Mouse (Mus musculus) intestine, embryonic 16.5 days (tissue): ENCODE measurements around the gene Camk1. TPM values are rescaled to one million over a fixed set of nuclear protein-coding genes. Genes with fewer than 3 reads are reported as not detected.

Source experiments
- ATAC-seq: fragments of 200-750 bp; cut with Nextera tagmentation; 2 replicates; pipeline ENCODE4 v1.8.0; 2017; ENCODE audit warnings: moderate TSS enrichment, moderate library complexity
- H3K27ac ChIP-seq: fragments of 300-500 bp; sonication (generic); 2 replicates; pipeline ENCODE4 v1.5.1; 2014; ENCODE audit warnings: mild to moderate bottlenecking, low read length
- H3K27me3 ChIP-seq: fragments of 300-500 bp; sonication (generic); replicated peaks from 2 replicates; pipeline ENCODE4 v1.6.1; 2014; ENCODE audit warnings: low read length, control low read depth, mixed read lengths; ENCODE audit not compliant: control insufficient read depth, insufficient read depth
- H3K36me3 ChIP-seq: fragments of 300-500 bp; sonication (generic); 2 replicates; pipeline ENCODE4 v1.6.1; 2014; ENCODE audit warnings: low read length, control low read depth; ENCODE audit not compliant: control insufficient read depth, insufficient read depth
- H3K4me1 ChIP-seq: fragments of 300-500 bp; sonication (generic); 2 replicates; pipeline ENCODE4 v1.6.1; 2014; ENCODE audit warnings: low read length, control low read depth, mixed read lengths; ENCODE audit not compliant: control insufficient read depth, insufficient read depth
- H3K4me2 ChIP-seq: fragments of 300-500 bp; sonication (generic); 2 replicates; pipeline ENCODE4 v1.6.1; 2014; ENCODE audit warnings: low read depth, low read length, control low read depth
- H3K4me3 ChIP-seq: fragments of 300-500 bp; sonication (generic); 2 replicates; pipeline ENCODE4 v1.5.1; 2014; ENCODE audit warnings: mild to moderate bottlenecking, low read length
- H3K9ac ChIP-seq: fragments of 300-500 bp; sonication (generic); 2 replicates; pipeline ENCODE4 v1.6.1; 2014; ENCODE audit warnings: low read depth, low read length
- H3K9me3 ChIP-seq: fragments of 300-500 bp; sonication (generic); 2 replicates; pipeline ENCODE4 v1.6.1; 2016; ENCODE audit warnings: low read length, control low read depth; ENCODE audit not compliant: control insufficient read depth
- WGBS: fragments of 180-500 bp; shearing (Covaris S2); extraction: QIAGEN DNeasy Blood & Tissue Kit; methylation state at CpG from one replicate; pipeline ENCODE4 v1.1.7; 2014; 5-methylcytosine and 5-hydroxymethylcytosine counted together
- polyA plus RNA-seq: library from polyadenylated mRNA; unstranded; fragments of >200 nt; fragmentation: Nextera tagmentation; extraction: Ambion mirVana; gene quantifications from 2 replicates; pipeline ENCODE4 v1.2.1, GENCODE M21; 2015

Camk1 gene
- polyA plus RNA-seq, 1 experiment from 2014 or later, result 66.8 TPM

DNA sequence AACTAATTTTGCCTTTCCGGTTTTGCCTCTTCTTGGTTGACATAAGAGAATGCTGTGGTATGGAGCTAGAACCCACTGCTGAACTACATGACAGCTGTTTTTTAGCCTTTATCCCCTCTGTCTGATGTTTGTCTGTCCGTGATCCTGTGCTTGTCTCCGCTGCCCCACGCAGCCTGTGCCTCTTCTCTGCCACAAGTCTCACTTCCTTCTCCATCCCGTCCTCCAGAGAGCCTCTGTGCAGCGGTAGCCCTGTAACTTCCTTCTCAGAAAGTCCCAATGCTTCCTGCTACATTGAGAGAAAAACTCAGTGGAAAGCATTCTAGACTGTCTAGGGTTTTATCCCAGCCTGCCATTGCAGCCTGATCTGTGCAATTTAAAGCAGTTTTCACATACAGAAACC is 35.5 kb upstream of the Camk1 start:
- peaks cover 15% of the 10 kb centered on the region for H3K36me3 ChIP-seq
- 71% methylated on average over 6 of the region's 6 CpGs for WGBS
- peak overlapping the region; percentile 96 for H3K4me3 ChIP-seq
- H3K4me1 ChIP-seq, result peaks cover 16% of the 10 kb centered on the region
- H3K9me3 ChIP-seq, result no peaks in the 10 kb centered on the region
- ATAC-seq, result no peak
- H3K27ac ChIP-seq, result peak overlapping the region; percentile 25; the same call in 1 of the 2 replicates
- peak overlapping the region; percentile 81 for H3K4me2 ChIP-seq
- no peaks in the 10 kb centered on the region for H3K27me3 ChIP-seq
- H3K9ac ChIP-seq, result peak overlapping the region; percentile 97

DNA sequence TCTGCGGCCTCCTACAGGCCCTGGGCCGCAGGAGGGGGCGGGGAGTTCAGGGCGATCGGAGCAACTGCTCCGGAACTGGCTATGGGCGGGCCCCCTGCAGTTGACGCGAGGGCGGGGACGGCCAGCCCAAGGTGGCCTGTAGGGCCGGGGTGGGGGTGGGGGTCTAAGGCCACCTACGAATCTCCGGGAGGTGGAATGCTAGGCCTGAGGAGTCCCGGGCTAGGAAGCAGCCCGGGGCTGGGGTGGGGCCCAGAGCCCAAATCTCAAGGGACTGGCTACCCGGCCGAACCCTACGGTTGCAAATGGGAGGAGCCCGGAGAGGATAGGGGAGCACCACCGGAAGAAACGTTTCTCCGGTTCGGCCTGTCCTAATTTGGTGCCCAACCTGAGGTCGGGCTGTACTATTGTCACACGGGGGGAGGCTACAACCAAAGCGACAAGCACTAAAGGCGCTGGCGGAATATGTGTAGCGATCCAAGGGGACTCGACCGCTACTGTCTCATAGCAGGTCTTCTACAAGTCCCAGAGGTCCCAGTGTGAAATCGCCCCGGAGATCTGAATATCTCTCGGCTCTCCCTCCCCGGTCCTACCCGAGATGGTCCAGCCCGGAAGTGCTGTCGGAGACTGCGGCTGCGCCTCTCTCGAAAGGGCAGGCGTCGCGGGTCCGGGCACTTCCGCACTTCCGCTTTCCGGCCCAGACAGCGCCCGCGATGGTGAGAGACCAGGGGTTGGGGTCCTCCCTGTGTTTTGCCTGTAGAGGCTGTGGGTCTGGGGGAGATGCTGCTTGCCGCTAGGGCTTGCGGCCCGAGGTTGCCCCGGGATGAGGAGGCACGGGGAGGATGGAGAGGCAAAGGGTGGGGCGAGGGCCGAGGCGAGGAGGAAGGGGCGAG is 34.0 kb upstream of the Camk1 start, which contains the start of the genes Tada3 and Arpc4:
Gene Tada3, minus strand, starts transcription at position 388 of the 890 bp plus-strand sequence.
Gene Arpc4, plus strand, starts transcription at position 620 of the 890 bp plus-strand sequence.
- Histone ChIP-seq H3K4me2 (peak within 1 kb of the TSS; percentile 81), H3K27me3 (no peaks in the 10 kb centered on the region), H3K4me1 (peaks cover 16% of the 10 kb centered on the region), H3K36me3 (peaks cover 8% of the 10 kb centered on the region), H3K4me3 (peak within 1 kb of the TSS; percentile 96), H3K9me3 (no peaks in the 10 kb centered on the region), H3K27ac (peak within 1 kb of the TSS; percentile 97), H3K9ac (peak within 1 kb of the TSS; percentile 97)
- peak; percentile 96 for ATAC-seq
- under 1% methylated on average over 61 of the region's 61 CpGs for WGBS

DNA sequence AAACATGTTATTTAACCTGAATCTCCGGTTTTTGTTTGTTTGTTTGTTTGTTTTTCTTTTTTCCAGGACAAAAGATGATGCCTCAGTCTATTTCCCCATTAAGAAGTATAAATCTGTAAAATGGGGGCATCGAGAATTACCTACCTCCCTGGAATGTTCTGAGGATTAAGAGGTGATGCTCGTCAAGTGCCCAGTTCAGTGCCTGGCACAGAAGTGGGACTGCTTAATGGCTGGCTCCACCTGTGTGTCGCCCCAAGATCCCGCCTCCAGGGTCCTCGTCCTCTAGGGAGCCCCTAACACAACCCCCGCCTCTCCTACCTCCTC is 33.4 kb upstream of the Camk1 start:
- H3K4me3 ChIP-seq, result peak overlapping the region; percentile 96
- peak overlapping the region; percentile 70 for H3K4me2 ChIP-seq
- 7% methylated on average over 7 of the region's 7 CpGs for WGBS
- H3K4me1 ChIP-seq, result peaks cover 16% of the 10 kb centered on the region
- no peaks in the 10 kb centered on the region for H3K27me3 ChIP-seq
- no peaks in the 10 kb centered on the region for H3K9me3 ChIP-seq
- H3K36me3 ChIP-seq, result peaks cover 6% of the 10 kb centered on the region
- H3K27ac ChIP-seq, result peak overlapping the region; percentile 97
- H3K9ac ChIP-seq, result peak overlapping the region; percentile 97
- no peak for ATAC-seq

DNA sequence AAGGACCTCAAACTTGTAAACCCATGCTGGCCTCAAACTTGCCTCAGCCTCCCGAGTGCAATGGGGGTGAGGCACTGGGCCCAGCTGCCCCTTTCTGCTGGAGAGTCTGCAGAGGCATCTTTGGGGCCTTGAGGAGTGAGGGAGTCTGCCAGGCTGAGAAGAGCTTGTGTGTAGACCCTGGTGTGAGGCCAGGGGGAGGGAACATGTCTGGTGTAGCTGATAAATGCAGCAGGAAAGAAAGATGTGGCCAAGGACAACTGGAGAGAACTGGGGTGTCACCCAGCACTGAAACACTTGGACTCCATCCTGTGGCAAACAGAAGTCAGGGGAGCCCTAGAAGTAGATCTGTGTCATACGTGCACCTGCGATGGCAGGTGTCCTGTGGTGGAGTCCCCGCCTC is 29.7 kb upstream of the Camk1 start:
- peaks cover 6% of the 10 kb centered on the region; the same call in 1 of the 2 replicates for H3K36me3 ChIP-seq

DNA sequence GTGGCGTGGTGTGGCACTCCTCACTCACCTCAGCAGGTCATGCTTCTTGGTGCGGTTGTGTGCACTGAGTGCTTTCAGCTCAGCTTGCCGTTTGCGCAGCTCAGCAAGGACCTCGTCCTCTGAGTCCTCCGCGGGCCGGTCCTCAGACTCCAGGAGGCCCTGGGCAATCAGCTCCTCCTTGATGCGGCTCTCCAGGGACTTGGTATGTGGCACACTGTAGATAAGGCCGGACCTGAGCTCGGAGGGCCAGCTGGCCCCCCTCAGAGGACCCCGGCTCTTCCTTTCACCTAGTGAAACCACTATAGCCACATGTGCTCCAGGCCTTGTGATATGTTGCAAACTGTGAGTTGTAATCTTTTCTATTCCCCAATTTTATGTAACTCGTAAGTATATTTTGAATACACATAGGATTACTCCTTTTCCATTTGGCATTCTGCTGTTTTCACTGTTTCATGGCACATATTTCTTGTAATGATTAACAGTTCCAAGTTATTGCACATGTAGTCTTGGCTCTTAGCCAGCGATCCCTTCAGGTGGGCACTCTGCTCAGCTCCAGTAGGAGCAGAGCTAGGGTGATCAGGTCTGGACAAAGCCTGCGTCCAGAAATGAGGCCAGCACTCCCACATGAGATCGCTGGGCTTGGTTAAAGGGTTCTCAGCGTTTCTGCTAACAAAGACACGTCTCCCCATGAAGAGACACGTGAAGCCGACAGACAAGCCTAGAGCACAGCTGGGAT is 26.6 kb upstream of the Camk1 start:
- Histone ChIP-seq H3K4me1 (peaks cover 4% of the 10 kb centered on the region; the same call in 1 of the 2 replicates), H3K4me3 (no peak overlapping the region), H3K27me3 (no peaks in the 10 kb centered on the region), H3K27ac (peak overlapping the region; percentile 27), H3K9ac (no peak overlapping the region), H3K36me3 (peaks cover 13% of the 10 kb centered on the region), H3K9me3 (no peaks in the 10 kb centered on the region), H3K4me2 (no peak overlapping the region)
- 73% methylated on average over 20 of the region's 20 CpGs for WGBS
- ATAC-seq, result peak; percentile 84

More for the DNA sequence above, 29.7 kb upstream of the Camk1 start:
- H3K4me2 ChIP-seq, result no peak overlapping the region
- WGBS, result 84% methylated on average over 4 of the region's 4 CpGs
- H3K9me3 ChIP-seq, result no peaks in the 10 kb centered on the region
- H3K9ac ChIP-seq, result no peak overlapping the region
- H3K4me1 ChIP-seq, result peaks cover 6% of the 10 kb centered on the region; the same call in 1 of the 2 replicates
- no peak overlapping the region for H3K4me3 ChIP-seq
- no peak overlapping the region for H3K27ac ChIP-seq
- ATAC-seq, result no peak
- H3K27me3 ChIP-seq, result no peaks in the 10 kb centered on the region

DNA sequence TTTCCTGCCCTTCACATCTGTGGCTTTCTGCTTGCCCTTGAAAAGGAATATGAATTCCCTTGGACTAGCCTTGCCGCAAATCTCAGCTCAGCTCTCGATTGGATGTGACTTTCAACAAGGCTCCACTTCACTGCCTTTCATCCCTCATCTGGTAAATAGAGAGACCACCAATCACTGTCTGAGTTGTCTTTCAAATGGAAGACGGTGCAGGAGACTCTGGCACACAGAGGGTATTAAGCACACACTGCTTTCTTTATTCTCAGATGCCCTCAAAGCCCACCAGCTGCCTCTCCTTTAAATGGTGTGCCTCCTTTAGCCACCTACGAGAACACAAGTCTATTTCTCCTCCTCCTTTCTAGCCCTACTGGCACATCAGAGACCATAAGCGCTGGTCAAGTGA is 24.8 kb upstream of the Camk1 start:
- Histone ChIP-seq H3K27me3 (no peaks in the 10 kb centered on the region), H3K36me3 (peaks cover 13% of the 10 kb centered on the region), H3K4me2 (no peak overlapping the region), H3K4me1 (peaks cover 4% of the 10 kb centered on the region; the same call in 1 of the 2 replicates), H3K27ac (no peak overlapping the region), H3K9ac (no peak overlapping the region), H3K9me3 (no peaks in the 10 kb centered on the region), H3K4me3 (no peak overlapping the region)
- WGBS, result 88% methylated on average over 5 of the region's 5 CpGs
- no peak for ATAC-seq

DNA sequence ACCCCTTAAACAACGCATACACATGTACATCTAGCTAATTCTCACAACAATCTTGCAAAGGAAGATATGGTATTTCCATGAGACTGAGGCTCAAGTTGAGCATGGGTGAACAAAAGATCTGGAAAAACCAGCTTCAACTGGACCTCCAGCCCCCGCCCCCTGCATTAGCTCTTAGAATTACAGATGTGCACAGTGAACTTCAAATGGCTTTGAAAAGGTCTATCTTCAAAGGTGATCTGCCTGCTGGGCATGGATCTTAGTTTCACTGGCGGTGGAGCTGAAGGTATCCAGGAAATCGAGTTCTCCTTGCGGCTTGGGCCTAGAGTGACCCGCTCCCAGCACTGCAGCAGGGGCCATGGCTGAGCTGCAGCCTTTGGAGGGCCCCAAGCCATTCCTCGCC is 24.3 kb upstream of the Camk1 start:
- Histone ChIP-seq H3K27me3 (no peaks in the 10 kb centered on the region), H3K36me3 (peaks cover 13% of the 10 kb centered on the region), H3K9ac (no peak overlapping the region), H3K27ac (no peak overlapping the region), H3K4me2 (no peak overlapping the region), H3K4me3 (no peak overlapping the region), H3K4me1 (peaks cover 4% of the 10 kb centered on the region; the same call in 1 of the 2 replicates), H3K9me3 (no peaks in the 10 kb centered on the region)
- ATAC-seq, result no peak
- 90% methylated on average over 7 of the region's 7 CpGs for WGBS

DNA sequence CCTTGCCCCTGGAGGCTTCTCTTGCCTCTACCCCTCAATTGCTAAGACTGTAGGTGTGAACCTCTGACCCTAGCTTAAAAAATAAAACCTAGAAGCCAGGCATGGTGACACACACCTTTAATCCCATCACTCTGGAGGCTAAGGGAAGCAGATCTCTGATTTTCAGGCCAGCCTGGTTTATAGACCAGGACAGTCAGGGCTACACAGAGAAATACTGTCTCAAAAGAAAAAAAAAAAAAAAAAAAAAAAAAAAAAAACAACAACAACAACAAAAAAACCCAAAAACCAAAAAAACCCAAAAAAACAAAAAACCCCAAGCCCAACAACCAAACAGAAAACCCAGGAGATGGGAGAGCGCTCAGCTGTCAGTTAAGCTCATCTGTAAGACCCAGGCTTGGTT is 23.8 kb upstream of the Camk1 start:
- no peak overlapping the region for H3K4me3 ChIP-seq
- peaks cover 4% of the 10 kb centered on the region; the same call in 1 of the 2 replicates for H3K4me1 ChIP-seq
- H3K9ac ChIP-seq, result no peak overlapping the region
- 96% methylated on average over 1 of the region's 1 CpGs for WGBS
- no peaks in the 10 kb centered on the region for H3K9me3 ChIP-seq
- no peak overlapping the region for H3K4me2 ChIP-seq
- H3K27ac ChIP-seq, result no peak overlapping the region
- H3K27me3 ChIP-seq, result no peaks in the 10 kb centered on the region
- peaks cover 13% of the 10 kb centered on the region for H3K36me3 ChIP-seq
- ATAC-seq, result no peak

DNA sequence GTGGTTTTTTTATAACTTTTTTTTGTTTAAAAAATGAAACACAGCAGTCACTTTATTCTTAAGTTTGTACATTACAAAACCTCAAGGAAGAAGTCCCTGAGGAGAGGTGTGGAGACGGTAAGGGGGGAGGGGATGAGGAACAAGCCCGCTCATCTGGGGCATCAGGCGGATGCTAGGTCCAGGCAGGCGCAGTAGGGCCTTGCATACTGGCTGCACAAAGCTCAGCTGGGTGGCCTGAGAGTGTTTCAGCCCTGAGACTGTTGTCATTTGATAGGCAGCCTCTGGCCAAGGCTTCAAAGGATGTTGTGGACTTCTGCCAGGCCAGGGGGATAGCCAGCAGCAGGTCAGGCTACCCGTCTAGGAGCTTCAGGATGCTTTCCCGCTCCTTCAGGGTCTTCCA is 22.9 kb upstream of the Camk1 start:
- Histone ChIP-seq H3K4me2 (no peak overlapping the region), H3K4me1 (peaks cover 4% of the 10 kb centered on the region; the same call in 1 of the 2 replicates), H3K36me3 (peaks cover 13% of the 10 kb centered on the region), H3K4me3 (no peak overlapping the region), H3K27me3 (no peaks in the 10 kb centered on the region), H3K27ac (no peak overlapping the region), H3K9me3 (no peaks in the 10 kb centered on the region), H3K9ac (no peak overlapping the region)
- 91% methylated on average over 6 of the region's 6 CpGs for WGBS
- ATAC-seq, result no peak
